Mouse (Mus musculus): Measurements from ENCODE around the gene Hmgcs2. TPM values are rescaled to one million over a fixed set of nuclear protein-coding genes. Genes with fewer than 3 reads are reported as not detected.

Gene Hmgcs2
- polyA plus RNA-seq, 1 experiment from 2014 or later = 8.7 TPM

Other genes starting within 250 kb of the Hmgcs2 start
- gene Adam30, start 119.8 kb upstream of the Hmgcs2 start, polyA plus RNA-seq (2015; fragmentation: Nextera tagmentation; extraction: Ambion mirVana) = not detected in 2 replicates
- not detected in 2 replicates for gene Reg4, start 58.3 kb upstream of the Hmgcs2 start, polyA plus RNA-seq (2015; fragmentation: Nextera tagmentation; extraction: Ambion mirVana)
- 59.7 and 123 TPM in 2 replicates for gene Phgdh, start 59.6 kb downstream of the Hmgcs2 start, polyA plus RNA-seq (2015; fragmentation: Nextera tagmentation; extraction: Ambion mirVana)
- gene Zfp697, start 102.0 kb downstream of the Hmgcs2 start, polyA plus RNA-seq (2015; fragmentation: Nextera tagmentation; extraction: Ambion mirVana) = 7.7 and 9.9 TPM in 2 replicates
- not detected in 2 replicates for gene Gm4450, start 176.7 kb downstream of the Hmgcs2 start, polyA plus RNA-seq (2015; fragmentation: Nextera tagmentation; extraction: Ambion mirVana)
- gene Hsd3b4, start 230.1 kb downstream of the Hmgcs2 start, polyA plus RNA-seq (2015; fragmentation: Nextera tagmentation; extraction: Ambion mirVana) = not detected in 2 replicates